Mouse (Mus musculus): ENCODE measurements around the gene Exoc3l2.

GRCm38 (mm10) chr7:19468279-19468678 lies 5.1 kb downstream of the Exoc3l2 start:
- no peak for TF ChIP-seq CTCF (conservative IDR thresholded peaks at IDR 0.05; ENCODE audit: insufficient read depth, insufficient read length, low read depth, low read length)
- no peak for TF ChIP-seq POLR2A (IDR thresholded peaks at IDR 0.05; ENCODE audit: low read depth, low read length)

Data from kidney, adult 2 months (tissue).